Mouse (Mus musculus): ENCODE data around the gene Bloc1s2.

Bloc1s2 gene

GRCm38 (mm10) chr19:44145702-44146567, at the start of gene Bloc1s2:
Gene Bloc1s2 (minus strand): TSS chr19:44146446.
- DNase-seq (ENCODE audit: low spot score in 2 of 2), result peak; percentile 85 to 94

- DNase-seq (ENCODE audit: low spot score in 2 of 2), result peak; percentile 33 to 77
Observed at GRCm38 (mm10) chr19:44195138-44195537, 48.9 kb upstream of the Bloc1s2 start.

- DNase-seq (ENCODE audit: low spot score in 2 of 2), result no peak
Observed at GRCm38 (mm10) chr19:44193906-44194305, 47.7 kb upstream of the Bloc1s2 start.

- DNase-seq (ENCODE audit: low spot score in 2 of 2), result no peak
Observed at GRCm38 (mm10) chr19:44192342-44192741, 46.1 kb upstream of the Bloc1s2 start, which contains the start of gene Pkd2l1. Gene Pkd2l1 (minus strand): TSS chr19:44192442.

GRCm38 (mm10) chr19:44189056-44189455, 42.8 kb upstream of the Bloc1s2 start:
- DNase-seq (ENCODE audit: low spot score in 2 of 2), result no peak

GRCm38 (mm10) chr19:44183968-44184367, 37.7 kb upstream of the Bloc1s2 start:
- DNase-seq (ENCODE audit: low spot score in 2 of 2), result no peak

GRCm38 (mm10) chr19:44180502-44180901, 34.3 kb upstream of the Bloc1s2 start:
- DNase-seq (ENCODE audit: low spot score in 2 of 2), result no peak

- DNase-seq (ENCODE audit: low spot score in 2 of 2), result no peak
Observed at GRCm38 (mm10) chr19:44176741-44177140, 30.5 kb upstream of the Bloc1s2 start.

- no peak for DNase-seq (ENCODE audit: low spot score in 2 of 2)
Observed at GRCm38 (mm10) chr19:44174835-44175234, 28.6 kb upstream of the Bloc1s2 start.

GRCm38 (mm10) chr19:44161515-44161914, 15.3 kb upstream of the Bloc1s2 start:
- no peak for DNase-seq (ENCODE audit: low spot score in 2 of 2)

GRCm38 (mm10) chr19:44159386-44159785, 13.1 kb upstream of the Bloc1s2 start:
- DNase-seq (ENCODE audit: low spot score in 2 of 2), result no peak

- DNase-seq (ENCODE audit: low spot score in 2 of 2), result no peak
Observed at GRCm38 (mm10) chr19:44157005-44157404, 10.8 kb upstream of the Bloc1s2 start.

GRCm38 (mm10) chr19:44153781-44154180, 7.5 kb upstream of the Bloc1s2 start:
- DNase-seq (ENCODE audit: low spot score in 2 of 2), result no peak

GRCm38 (mm10) chr19:44148991-44149390, 2.7 kb upstream of the Bloc1s2 start:
- DNase-seq (ENCODE audit: low spot score in 2 of 2), result no peak

GRCm38 (mm10) chr19:44148345-44148744, 2.1 kb upstream of the Bloc1s2 start:
- DNase-seq (ENCODE audit: low spot score in 2 of 2), result no peak

- DNase-seq (ENCODE audit: low spot score in 2 of 2), result no peak
Observed at GRCm38 (mm10) chr19:44146951-44147350, 705 bp upstream of the Bloc1s2 start.

- no peak for DNase-seq (ENCODE audit: low spot score in 2 of 2)
Observed at GRCm38 (mm10) chr19:44146568-44146879, 278 bp upstream of the Bloc1s2 start.

- peak in 1 of 2 experiments; percentile 37 for DNase-seq (ENCODE audit: low spot score in 2 of 2)
Observed at GRCm38 (mm10) chr19:44144366-44144765, 1.9 kb downstream of the Bloc1s2 start.

GRCm38 (mm10) chr19:44135960-44136485, 10.2 kb downstream of the Bloc1s2 start:
- no peak for DNase-seq (ENCODE audit: low spot score in 2 of 2)

GRCm38 (mm10) chr19:44135072-44135959, 10.9 kb downstream of the Bloc1s2 start, which contains the start of gene Cwf19l1:
Gene Cwf19l1 (minus strand): TSS chr19:44135876.
- DNase-seq (ENCODE audit: low spot score in 2 of 2), result peak; percentile 81 to 93

- DNase-seq (ENCODE audit: low spot score in 2 of 2), result no peak
Observed at GRCm38 (mm10) chr19:44132917-44133316, 13.3 kb downstream of the Bloc1s2 start.

GRCm38 (mm10) chr19:44128560-44128959, 17.7 kb downstream of the Bloc1s2 start:
- DNase-seq (ENCODE audit: low spot score in 2 of 2), result no peak

All from spleen, postnatal 10 days (tissue).